Mouse (Mus musculus) c-Kit-positive CD71-positive TER-119-negative erythroid progenitor cells, embryonic 14.5 days (primary cell): ENCODE results near the gene Slc51b.
A peak's percentile ranks its signal among the peaks of the same experiment; 100 is the strongest.

Source experiments
- DNase-seq: peaks from one replicate; pipeline ENCODE4 v3.0.0-alpha.2; 2013; ENCODE audit warnings: low read depth

Gene Slc51b

GRCm38 (mm10) chr9:65408871-65409295, 13.9 kb downstream of the Slc51b start:
- no peak for DNase-seq

- DNase-seq, result no peak
Observed at GRCm38 (mm10) chr9:65407861-65408260, 14.9 kb downstream of the Slc51b start.

- no peak for DNase-seq
Observed at GRCm38 (mm10) chr9:65407327-65407726, 15.4 kb downstream of the Slc51b start.

- no peak for DNase-seq
Observed at GRCm38 (mm10) chr9:65405184-65405449, 17.6 kb downstream of the Slc51b start.

- DNase-seq, result no peak
Observed at GRCm38 (mm10) chr9:65404331-65405183, 18.2 kb downstream of the Slc51b start.

GRCm38 (mm10) chr9:65399934-65400333, 22.8 kb downstream of the Slc51b start:
- no peak for DNase-seq

GRCm38 (mm10) chr9:65398279-65398678, 24.5 kb downstream of the Slc51b start, which contains the start of gene Rasl12:
Rasl12 (plus strand) TSS chr9:65398506.
- DNase-seq, result peak; percentile 41

- DNase-seq, result no peak
Observed at GRCm38 (mm10) chr9:65394360-65394759, 28.4 kb downstream of the Slc51b start.

- no peak for DNase-seq
Observed at GRCm38 (mm10) chr9:65393606-65394005, 29.1 kb downstream of the Slc51b start.

- DNase-seq, result peak; percentile 51
Observed at GRCm38 (mm10) chr9:65392638-65393364, 30.0 kb downstream of the Slc51b start.

- DNase-seq, result no peak
Observed at GRCm38 (mm10) chr9:65391613-65391964, 31.2 kb downstream of the Slc51b start, which contains the start of gene Kbtbd13. Kbtbd13 (minus strand) TSS chr9:65391652.

GRCm38 (mm10) chr9:65390752-65391612, 31.8 kb downstream of the Slc51b start:
- DNase-seq, result no peak

GRCm38 (mm10) chr9:65386373-65387140, 36.2 kb downstream of the Slc51b start:
- DNase-seq, result no peak

GRCm38 (mm10) chr9:65384276-65384675, 38.5 kb downstream of the Slc51b start:
- no peak for DNase-seq

- DNase-seq, result no peak
Observed at GRCm38 (mm10) chr9:65382751-65383097, 40.0 kb downstream of the Slc51b start.

- DNase-seq, result no peak
Observed at GRCm38 (mm10) chr9:65382031-65382750, 40.6 kb downstream of the Slc51b start.

GRCm38 (mm10) chr9:65381017-65381590, 41.7 kb downstream of the Slc51b start:
- DNase-seq, result no peak

GRCm38 (mm10) chr9:65375163-65375934, 47.4 kb downstream of the Slc51b start:
- no peak for DNase-seq

GRCm38 (mm10) chr9:65374468-65375162, 48.1 kb downstream of the Slc51b start:
- no peak for DNase-seq
